Mouse (Mus musculus): ENCODE data around the gene Ctu2.

GRCm38 (mm10) chr8:122527937-122528336 is 52.0 kb downstream of the Ctu2 start:
- TF ChIP-seq GATA1 (IDR thresholded peaks at IDR 0.05; ENCODE audit: borderline replicate concordance, low read length) (no peak), FLI1 (IDR thresholded peaks at IDR 0.05; ENCODE audit: low read length) (no peak)

All from megakaryocyte, embryonic 14.5 days (primary cell).